Mouse (Mus musculus) midbrain, embryonic 12.5 days (tissue): ENCODE results near the gene Igsf9. TPM values are rescaled to one million over a fixed set of nuclear protein-coding genes. Genes with fewer than 3 reads are reported as not detected.
A peak's percentile ranks its signal among the peaks of the same experiment; 100 is the strongest.

ENCODE experiments used
- ATAC-seq: fragments of 200-750 bp; cut with Nextera tagmentation; 2 replicates; pipeline ENCODE4 v1.8.0; 2017; ENCODE audit warnings: low read depth, moderate TSS enrichment, moderate library complexity; ENCODE audit not compliant: low FRiP score
- H3K27ac ChIP-seq: fragments of 300-500 bp; sonication (generic); replicated peaks from 2 replicates; pipeline ENCODE4 v1.5.1; 2016; ENCODE audit warnings: mild to moderate bottlenecking
- H3K27me3 ChIP-seq: fragments of 300-500 bp; sonication (generic); 2 replicates; pipeline ENCODE4 v1.6.1; 2016; ENCODE audit warnings: mild to moderate bottlenecking
- H3K36me3 ChIP-seq: fragments of 300-500 bp; sonication (generic); 2 replicates; pipeline ENCODE4 v1.6.1; 2016
- H3K4me1 ChIP-seq: fragments of 300-500 bp; sonication (generic); 2 replicates; pipeline ENCODE4 v1.6.1; 2016
- H3K4me2 ChIP-seq: fragments of 300-500 bp; sonication (generic); replicated peaks from 2 replicates; pipeline ENCODE4 v1.6.1; 2016; ENCODE audit warnings: mild to moderate bottlenecking, moderate library complexity
- H3K4me3 ChIP-seq: fragments of 300-500 bp; sonication (generic); 2 replicates; pipeline ENCODE4 v1.5.1; 2016; ENCODE audit warnings: mild to moderate bottlenecking
- H3K9ac ChIP-seq: fragments of 300-500 bp; sonication (generic); replicated peaks from 2 replicates; pipeline ENCODE4 v1.6.1; 2016; ENCODE audit warnings: mild to moderate bottlenecking, moderate library complexity
- H3K9me3 ChIP-seq: fragments of 300-500 bp; sonication (generic); 2 replicates; pipeline ENCODE4 v1.6.1; 2016; ENCODE audit warnings: mild to moderate bottlenecking
- WGBS: fragments of 180-500 bp; shearing (Covaris S2); methylation state at CpG from one replicate; pipeline ENCODE4 v1.1.7; 2016; 5-methylcytosine and 5-hydroxymethylcytosine counted together
- polyA plus RNA-seq: library from polyadenylated mRNA; unstranded; fragments of >200 nt; fragmentation: Nextera tagmentation; extraction: Ambion mirVana; gene quantifications from 2 replicates; pipeline ENCODE4 v1.2.1, GENCODE M21; 2016

Igsf9 gene
- polyA plus RNA-seq, 1 experiment from 2014 or later = 86.1 TPM

DNA sequence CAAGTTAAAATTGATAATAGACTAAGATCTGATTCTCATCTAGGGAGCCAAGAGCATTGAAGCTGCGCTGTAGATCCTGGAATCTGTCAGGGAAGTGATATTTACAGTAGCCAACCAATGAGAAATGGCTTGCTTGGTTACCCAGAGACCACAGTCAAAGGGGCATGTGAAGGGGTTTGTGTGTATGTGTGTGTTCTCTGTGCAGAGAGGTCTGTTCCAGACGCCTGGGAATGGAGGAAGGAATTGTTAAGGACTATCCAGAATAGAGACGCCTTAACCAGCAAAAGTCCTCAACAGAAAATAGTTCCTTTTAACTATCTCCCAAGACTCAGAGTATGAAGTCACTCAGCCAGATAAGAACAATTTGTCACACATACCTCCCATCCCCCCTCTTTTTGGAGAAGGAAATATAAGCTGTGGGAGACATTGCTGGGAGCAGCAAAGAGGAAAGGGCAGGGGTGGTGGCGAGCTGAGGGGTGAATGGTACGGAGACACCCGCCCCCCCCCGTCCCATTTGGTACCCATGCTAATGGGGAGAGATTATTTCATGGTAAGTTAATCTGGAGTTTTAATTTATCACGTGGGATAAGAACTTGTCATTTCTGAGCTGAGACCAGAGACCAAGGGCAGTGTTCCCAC is 11.7 kb upstream of the Igsf9 start:
- Histone ChIP-seq H3K9ac (no peak overlapping the region), H3K9me3 (no peaks in the 10 kb centered on the region), H3K4me2 (no peak overlapping the region), H3K27ac (no peak overlapping the region), H3K4me3 (no peak overlapping the region), H3K36me3 (no peaks in the 10 kb centered on the region), H3K4me1 (no peaks in the 10 kb centered on the region), H3K27me3 (no peaks in the 10 kb centered on the region)
- ATAC-seq = no peak
- 70% methylated on average over 8 of the region's 8 CpGs for WGBS

DNA sequence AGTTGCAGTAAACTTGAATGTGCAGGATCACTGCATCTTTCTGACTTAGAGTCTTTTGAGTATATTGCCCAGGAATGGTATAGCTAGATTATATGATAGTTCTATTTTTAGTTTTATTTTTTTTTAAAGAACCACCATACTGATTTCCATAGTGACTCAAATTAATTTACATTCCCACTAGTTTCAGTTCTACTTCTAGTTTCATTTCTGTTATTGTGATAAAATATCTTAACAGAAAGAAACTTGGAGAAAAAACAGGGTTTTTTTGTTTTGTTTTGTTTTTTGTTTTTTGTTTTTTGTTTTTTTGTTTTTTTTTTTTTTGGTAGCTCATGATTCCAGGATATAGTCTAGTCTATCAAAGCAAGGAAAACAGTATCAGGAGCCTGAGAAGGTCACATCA is 8.7 kb upstream of the Igsf9 start:
- Histone ChIP-seq H3K36me3 (no peaks in the 10 kb centered on the region), H3K9ac (no peak overlapping the region), H3K9me3 (no peaks in the 10 kb centered on the region), H3K4me3 (no peak overlapping the region), H3K4me1 (no peaks in the 10 kb centered on the region), H3K4me2 (no peak overlapping the region), H3K27ac (no peak overlapping the region), H3K27me3 (no peaks in the 10 kb centered on the region)
- ATAC-seq = no peak

DNA sequence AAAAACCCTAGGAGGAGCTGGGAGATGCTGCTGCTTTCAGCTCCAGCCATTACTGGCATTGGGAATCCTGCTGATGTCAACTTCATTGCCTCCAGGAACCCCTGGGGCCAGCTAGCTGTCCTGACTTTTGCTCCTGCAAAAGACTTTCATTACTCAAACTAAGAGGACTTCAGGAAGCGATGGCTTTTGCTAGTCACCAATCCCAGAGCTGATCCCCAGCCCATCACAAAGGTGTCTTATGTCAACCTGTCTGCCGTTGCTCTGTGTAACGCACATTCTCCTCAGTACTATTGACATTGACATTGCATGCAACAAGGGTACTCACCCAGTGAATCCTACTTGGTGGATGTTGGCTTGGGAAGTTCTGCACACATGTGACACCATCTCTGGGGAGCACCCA is 7.4 kb upstream of the Igsf9 start:
- WGBS = 82% methylated on average over 3 of the region's 3 CpGs
- no peak for ATAC-seq
- H3K9ac ChIP-seq = no peak overlapping the region
- no peaks in the 10 kb centered on the region for H3K36me3 ChIP-seq
- no peaks in the 10 kb centered on the region for H3K4me1 ChIP-seq
- H3K9me3 ChIP-seq = no peaks in the 10 kb centered on the region
- H3K27ac ChIP-seq = no peak overlapping the region
- H3K4me3 ChIP-seq = no peak overlapping the region
- peaks cover 5% of the 10 kb centered on the region; the same call in 1 of the 2 replicates for H3K27me3 ChIP-seq
- H3K4me2 ChIP-seq = no peak overlapping the region

DNA sequence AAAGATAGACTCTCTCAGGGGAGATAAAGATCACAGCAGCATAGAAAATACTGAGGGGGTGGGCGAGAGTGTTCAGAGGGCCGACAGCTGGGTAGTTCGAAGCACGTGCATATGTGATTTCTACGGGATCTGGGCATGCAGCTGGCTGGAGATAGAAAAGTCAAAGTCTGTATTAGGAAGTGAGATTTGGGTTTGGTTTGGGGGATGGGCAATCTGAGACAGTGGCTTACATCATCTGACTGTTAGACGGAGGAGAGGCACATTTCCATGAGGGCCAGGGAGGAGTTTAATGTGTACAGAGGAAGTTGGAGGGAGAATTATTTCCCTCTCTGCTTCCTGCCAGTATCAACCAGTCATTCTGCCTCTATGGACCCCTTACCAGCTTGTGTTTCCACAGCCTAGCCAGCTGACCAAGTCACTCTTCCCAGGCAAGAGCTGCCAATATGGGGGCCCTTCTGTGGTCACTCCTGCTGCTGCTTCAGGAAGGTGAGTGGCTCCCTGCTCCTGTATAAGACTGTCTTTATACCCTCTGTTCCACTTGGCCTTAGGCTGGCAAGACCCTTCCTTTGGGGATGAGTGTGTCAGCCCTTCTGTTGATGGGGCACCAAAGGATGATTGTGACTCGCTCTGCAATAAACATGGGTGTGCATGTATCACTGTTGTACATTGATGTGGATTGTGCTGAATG is 6.4 kb upstream of the Igsf9 start, which contains the start of gene Slamf9:
Gene Slamf9 (plus strand): TSS at position 305 of the 688 bp plus-strand sequence.
- Histone ChIP-seq H3K27ac (no peak within 1 kb of the TSS), H3K27me3 (peaks cover 10% of the 10 kb centered on the region; the same call in 1 of the 2 replicates), H3K4me2 (no peak within 1 kb of the TSS), H3K4me1 (no peaks in the 10 kb centered on the region), H3K36me3 (no peaks in the 10 kb centered on the region), H3K9me3 (no peaks in the 10 kb centered on the region), H3K9ac (no peak within 1 kb of the TSS), H3K4me3 (no peak within 1 kb of the TSS)
- ATAC-seq = no peak
- WGBS = 80% methylated on average over 7 of the region's 7 CpGs

DNA sequence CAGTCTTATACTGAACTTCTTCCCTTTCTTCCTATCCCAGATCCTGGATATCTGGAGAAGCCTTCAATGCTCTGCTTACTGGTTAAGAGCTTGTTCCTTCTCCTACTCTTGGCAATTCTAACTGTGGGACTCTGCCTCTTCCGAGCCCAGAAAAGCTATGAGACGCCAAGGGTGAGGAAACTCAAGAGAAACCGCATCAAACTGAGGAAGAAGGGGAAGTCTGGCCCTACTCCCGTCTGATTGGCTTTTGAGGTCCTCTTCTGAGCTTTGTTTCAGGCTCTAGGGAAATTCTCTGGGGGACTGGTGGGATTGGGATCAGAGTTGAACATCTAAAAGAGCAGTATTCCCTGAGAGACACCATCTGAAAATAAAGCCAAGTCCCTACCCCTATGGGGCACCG is 3.6 kb upstream of the Igsf9 start:
- H3K27ac ChIP-seq = no peak overlapping the region
- H3K9ac ChIP-seq = no peak overlapping the region
- H3K36me3 ChIP-seq = no peaks in the 10 kb centered on the region
- H3K27me3 ChIP-seq = peaks cover 18% of the 10 kb centered on the region
- H3K4me3 ChIP-seq = no peak overlapping the region
- peaks cover 7% of the 10 kb centered on the region for H3K4me1 ChIP-seq
- no peak overlapping the region for H3K4me2 ChIP-seq
- no peaks in the 10 kb centered on the region for H3K9me3 ChIP-seq
- 79% methylated on average over 5 of the region's 5 CpGs for WGBS
- ATAC-seq = no peak

DNA sequence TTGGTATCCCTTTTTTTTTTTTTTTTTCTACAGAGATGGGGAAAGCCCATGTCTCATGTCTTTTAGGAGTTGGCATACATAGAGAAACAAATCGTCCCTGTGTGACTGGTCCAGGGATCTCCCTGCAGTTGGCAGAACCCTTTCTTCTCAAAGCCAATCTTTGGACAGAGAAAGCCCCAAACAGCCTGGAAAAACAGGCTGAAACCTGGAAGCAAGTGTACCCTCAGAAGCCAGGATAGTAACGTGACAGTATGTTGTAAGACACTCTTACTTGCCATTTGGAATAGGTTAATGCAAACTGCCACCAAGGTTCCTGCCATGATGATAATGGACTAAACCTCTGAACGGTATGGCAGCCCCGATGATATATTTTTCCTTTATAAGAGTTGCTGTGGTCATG is 1.2 kb upstream of the Igsf9 start:
- no peaks in the 10 kb centered on the region for H3K36me3 ChIP-seq
- 89% methylated on average over 4 of the region's 4 CpGs for WGBS
- ATAC-seq = no peak
- no peak overlapping the region for H3K4me3 ChIP-seq
- no peak overlapping the region for H3K4me2 ChIP-seq
- peaks cover 31% of the 10 kb centered on the region for H3K4me1 ChIP-seq
- no peaks in the 10 kb centered on the region for H3K9me3 ChIP-seq
- no peak overlapping the region for H3K27ac ChIP-seq
- H3K9ac ChIP-seq = no peak overlapping the region
- peaks cover 18% of the 10 kb centered on the region for H3K27me3 ChIP-seq

DNA sequence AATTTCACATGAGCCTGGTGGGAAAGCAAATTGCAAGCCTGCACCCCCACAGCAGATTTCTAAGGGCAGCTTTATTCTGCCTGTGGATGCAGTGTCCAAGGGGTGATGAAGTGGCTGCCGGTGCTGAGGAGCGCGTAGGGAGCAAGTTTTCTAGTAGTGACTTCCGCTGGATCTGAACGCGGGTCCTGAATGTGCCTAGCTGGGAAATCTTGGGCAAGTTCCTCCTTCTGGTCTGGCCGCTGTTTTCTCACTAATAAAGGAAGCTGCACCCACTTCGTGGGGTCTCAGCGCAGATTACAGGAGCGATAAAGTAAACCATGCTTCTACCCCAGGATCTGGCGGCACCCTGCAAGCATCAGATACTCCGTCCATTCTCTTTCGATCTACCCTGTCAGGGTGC is 477 bp upstream of the Igsf9 start:
- Histone ChIP-seq H3K36me3 (no peaks in the 10 kb centered on the region), H3K27me3 (peaks cover 18% of the 10 kb centered on the region), H3K4me3 (peak overlapping the region; percentile 73), H3K4me2 (peak overlapping the region; percentile 94), H3K4me1 (peaks cover 38% of the 10 kb centered on the region), H3K9ac (peak overlapping the region; percentile 80; the same call in 1 of the 2 replicates), H3K9me3 (no peaks in the 10 kb centered on the region), H3K27ac (no peak overlapping the region)
- peak; percentile 0; the same call in 1 of the 2 replicates for ATAC-seq
- WGBS = 19% methylated on average over 13 of the region's 13 CpGs

DNA sequence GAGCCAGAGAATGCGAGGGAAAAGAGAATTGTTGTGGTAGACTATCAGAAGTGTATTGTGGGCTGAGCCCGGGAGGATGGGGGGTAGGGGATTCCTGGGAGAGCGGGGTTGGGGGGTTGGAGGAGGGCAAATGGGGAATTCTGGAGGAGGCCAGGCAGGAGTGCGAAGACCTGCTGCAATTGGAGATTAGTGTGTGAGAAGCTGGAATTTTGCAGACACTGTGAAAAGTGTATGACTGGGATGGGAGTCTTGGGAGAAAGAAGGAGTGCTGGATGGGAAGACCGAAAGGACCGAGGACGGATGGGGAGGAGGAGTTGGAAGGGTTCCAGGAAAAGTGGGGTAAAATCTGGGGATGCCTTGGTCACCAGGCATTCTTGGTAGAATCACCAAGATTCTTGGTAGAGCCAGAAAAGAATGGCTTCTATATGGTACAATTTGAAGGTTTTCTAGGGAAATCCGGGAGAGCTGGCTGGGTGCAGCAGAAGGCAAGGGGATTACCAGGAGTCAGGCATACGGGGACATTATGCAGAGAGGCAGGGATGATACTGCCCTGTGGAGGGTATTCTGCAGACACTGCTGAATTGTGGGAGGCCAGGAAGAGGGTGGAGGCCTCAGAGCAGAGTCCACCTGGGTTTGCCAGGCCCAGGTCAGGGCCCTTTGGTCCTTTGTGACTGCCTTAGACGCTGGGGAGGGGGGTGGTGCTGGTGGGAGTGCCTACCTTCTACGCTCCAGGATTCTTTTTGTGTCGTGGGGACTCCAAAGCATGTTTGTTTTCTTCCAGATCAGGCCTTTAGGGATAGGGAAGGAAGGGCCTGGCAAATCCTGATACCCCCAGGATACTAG is 1.2 kb downstream of the Igsf9 start:
- no peaks in the 10 kb centered on the region for H3K9me3 ChIP-seq
- H3K4me2 ChIP-seq = peak overlapping the region; percentile 94
- no peaks in the 10 kb centered on the region for H3K36me3 ChIP-seq
- peaks cover 18% of the 10 kb centered on the region for H3K27me3 ChIP-seq
- peaks cover 52% of the 10 kb centered on the region for H3K4me1 ChIP-seq
- peak; percentile 7 for ATAC-seq
- WGBS = 2% methylated on average over 12 of the region's 12 CpGs
- peak overlapping the region; percentile 80 for H3K9ac ChIP-seq
- peak overlapping the region; percentile 73 for H3K4me3 ChIP-seq
- H3K27ac ChIP-seq = peak overlapping the region; percentile 68

DNA sequence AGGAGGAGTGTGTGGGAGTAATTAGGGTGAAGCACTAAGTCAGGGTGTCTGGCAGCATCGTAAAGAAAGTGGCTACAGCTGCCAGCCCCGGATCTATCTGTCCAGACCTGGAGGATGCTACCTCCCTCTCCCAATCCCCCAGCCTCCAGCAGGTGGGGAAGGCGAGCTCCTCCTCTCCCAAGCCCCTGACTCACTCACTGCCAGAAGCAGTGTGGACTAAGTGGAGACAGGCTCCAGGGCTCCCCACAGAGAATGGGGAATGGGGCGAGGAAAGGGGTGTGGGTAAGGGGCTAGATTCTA is 1.7 kb downstream of the Igsf9 start:
- ATAC-seq = no peak
- peaks cover 53% of the 10 kb centered on the region for H3K4me1 ChIP-seq
- peak overlapping the region; percentile 80 for H3K9ac ChIP-seq
- H3K4me3 ChIP-seq = peak overlapping the region; percentile 73
- H3K9me3 ChIP-seq = no peaks in the 10 kb centered on the region
- peak overlapping the region; percentile 68 for H3K27ac ChIP-seq
- WGBS = 11% methylated on average over 4 of the region's 4 CpGs
- H3K27me3 ChIP-seq = peaks cover 18% of the 10 kb centered on the region
- peak overlapping the region; percentile 94 for H3K4me2 ChIP-seq
- H3K36me3 ChIP-seq = peaks cover under 1% of the 10 kb centered on the region

DNA sequence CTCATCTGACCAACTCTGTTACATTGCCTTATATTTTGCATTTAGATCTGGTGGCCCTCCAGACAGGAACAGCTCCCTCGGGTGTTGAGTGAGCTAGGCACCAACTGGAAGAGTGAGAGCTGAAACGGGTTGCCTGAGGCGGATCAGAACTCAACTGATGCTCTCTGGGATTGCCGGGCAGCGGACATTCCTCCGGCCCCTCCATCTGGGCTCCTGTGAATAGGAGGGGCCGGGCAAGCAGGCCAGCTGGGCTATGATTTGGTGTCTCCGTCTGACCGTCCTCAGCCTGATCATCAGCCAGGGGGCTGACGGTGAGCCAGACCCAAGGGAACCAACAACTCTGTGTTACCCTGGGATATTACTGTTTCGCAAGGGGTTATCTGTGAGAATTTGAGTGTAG is 2.6 kb downstream of the Igsf9 start:
- Histone ChIP-seq H3K9ac (peak overlapping the region; percentile 80), H3K4me2 (peak overlapping the region; percentile 94), H3K27ac (no peak overlapping the region; the same call in 1 of the 2 replicates), H3K36me3 (peaks cover 10% of the 10 kb centered on the region), H3K9me3 (no peaks in the 10 kb centered on the region), H3K4me3 (peak overlapping the region; percentile 73), H3K4me1 (peaks cover 58% of the 10 kb centered on the region), H3K27me3 (peaks cover 13% of the 10 kb centered on the region)
- 27% methylated on average over 11 of the region's 11 CpGs for WGBS
- no peak for ATAC-seq

DNA sequence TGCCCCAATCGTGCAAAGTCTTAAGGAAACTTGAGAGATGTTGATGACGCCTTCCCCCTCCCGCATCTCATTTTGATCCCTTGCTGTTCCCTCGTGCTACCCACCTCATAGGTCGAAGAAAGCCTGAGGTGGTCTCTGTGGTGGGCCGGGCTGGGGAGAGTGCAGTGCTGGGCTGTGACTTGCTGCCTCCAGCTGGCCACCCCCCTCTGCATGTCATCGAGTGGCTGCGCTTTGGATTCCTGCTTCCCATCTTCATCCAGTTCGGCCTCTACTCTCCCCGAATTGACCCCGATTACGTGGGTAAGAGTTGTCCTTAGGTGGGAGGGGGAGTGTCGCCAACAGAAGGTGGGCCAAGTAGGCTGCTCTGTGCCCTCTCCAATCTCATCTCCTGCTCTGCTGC is 3.1 kb downstream of the Igsf9 start:
- Histone ChIP-seq H3K4me1 (peaks cover 58% of the 10 kb centered on the region), H3K27ac (no peak overlapping the region; the same call in 1 of the 2 replicates), H3K9me3 (no peaks in the 10 kb centered on the region), H3K36me3 (peaks cover 14% of the 10 kb centered on the region), H3K9ac (peak overlapping the region; percentile 80), H3K27me3 (peaks cover 10% of the 10 kb centered on the region), H3K4me2 (peak overlapping the region; percentile 94), H3K4me3 (peak overlapping the region; percentile 73)
- ATAC-seq = no peak
- WGBS = 59% methylated on average over 13 of the region's 13 CpGs

DNA sequence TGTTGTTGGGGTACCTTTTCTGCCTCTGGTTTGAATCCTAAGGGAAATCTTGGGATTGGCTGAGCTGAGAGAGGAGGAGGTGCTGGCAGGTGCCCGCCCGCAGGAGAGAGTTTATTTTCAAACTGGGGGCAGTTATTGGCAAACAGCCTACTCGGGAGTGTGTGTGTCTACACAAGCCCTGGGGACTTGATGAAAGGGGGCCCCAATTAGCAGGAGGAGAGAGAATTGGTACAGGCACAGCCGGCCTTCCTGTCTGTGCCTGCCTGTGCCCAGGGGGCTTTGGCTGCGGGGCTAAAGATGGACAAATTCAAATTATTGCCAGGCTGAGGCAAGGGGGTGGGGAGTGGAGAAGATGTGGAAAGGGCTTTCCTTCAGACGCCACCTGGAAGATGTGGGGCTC is 4.2 kb downstream of the Igsf9 start:
- WGBS = 11% methylated on average over 6 of the region's 6 CpGs
- Histone ChIP-seq H3K9ac (peak overlapping the region; percentile 80; the same call in 1 of the 2 replicates), H3K27ac (peak overlapping the region; percentile 72), H3K4me2 (peak overlapping the region; percentile 94), H3K27me3 (peaks cover 4% of the 10 kb centered on the region), H3K4me1 (peaks cover 64% of the 10 kb centered on the region), H3K9me3 (no peaks in the 10 kb centered on the region), H3K36me3 (peaks cover 17% of the 10 kb centered on the region), H3K4me3 (peak overlapping the region; percentile 73)
- ATAC-seq = peak; percentile 0; the same call in 1 of the 2 replicates
